Mouse (Mus musculus) CH12.LX (cell line): ENCODE results near the gene Mrpl58. TPM values are rescaled to one million over a fixed set of nuclear protein-coding genes. Genes with fewer than 3 reads are reported as not detected.

Experiments used
- DNase-seq: peaks from one replicate; pipeline ENCODE4 v3.0.0-alpha.2; 2013; ENCODE audit errors: extremely low read depth
- H3K27ac ChIP-seq: 2 replicates; pipeline ENCODE4 v1.5.1; 2012; ENCODE audit warnings: low read depth, mild to moderate bottlenecking, control low read depth, moderate library complexity; ENCODE audit not compliant: insufficient read depth
- H3K27me3 ChIP-seq: replicated peaks from 2 replicates; pipeline ENCODE3; 2012; ENCODE audit warnings: inconsistent platforms
- H3K36me3 ChIP-seq, 2 experiments: replicated peaks in 1 of 2; 2 replicates each; pipeline versions ENCODE3 to v1.6.1; 2012; ENCODE audit warnings: inconsistent platforms in 1 of 2, low read length in 1 of 2, mild to moderate bottlenecking in 1 of 2, mixed read lengths in 1 of 2, moderate library complexity in 1 of 2; ENCODE audit not compliant: control insufficient read depth in 1 of 2, insufficient read depth in 1 of 2
- H3K4me1 ChIP-seq, 2 experiments: 2 replicates each; pipeline ENCODE4 v1.6.1; 2012; ENCODE audit warnings: inconsistent platforms in 1 of 2, moderate library complexity in 1 of 2; ENCODE audit not compliant: insufficient read depth in 2 of 2, control insufficient read depth in 1 of 2
- H3K4me2 ChIP-seq: 2 replicates; pipeline ENCODE4 v1.6.1; 2012; ENCODE audit warnings: low read depth, mild to moderate bottlenecking, control low read depth; ENCODE audit not compliant: poor library complexity, insufficient read depth, severe bottlenecking
- H3K4me3 ChIP-seq, 3 experiments: fragments of 150-350 bp in 1 of 3; sonication (generic) in 1 of 3; replicated peaks in 1 of 3; 2 replicates each; pipeline versions ENCODE3 to v1.5.1; 2011 to 2012; ENCODE audit warnings: low read depth in 2 of 3, low read length in 2 of 3, mild to moderate bottlenecking in 2 of 3, moderate library complexity in 2 of 3, control low read depth in 1 of 3, improper control_type of control experiment in 1 of 3, inconsistent platforms in 1 of 3, mixed read lengths in 1 of 3; ENCODE audit not compliant: poor library complexity in 1 of 3
- H3K79me2 ChIP-seq: replicated peaks from 2 replicates; pipeline ENCODE4 v1.6.1; 2012; ENCODE audit warnings: mild to moderate bottlenecking, moderate library complexity; ENCODE audit not compliant: control insufficient read depth, poor library complexity, insufficient read depth, severe bottlenecking; ENCODE audit errors: extremely low read depth
- H3K9ac ChIP-seq: 2 replicates; pipeline ENCODE4 v1.6.1; 2012; ENCODE audit warnings: low read depth, mild to moderate bottlenecking, control low read depth, moderate library complexity; ENCODE audit not compliant: insufficient read depth
- H3K9me3 ChIP-seq: replicated peaks from 2 replicates; pipeline ENCODE3; 2012; ENCODE audit warnings: low read length, inconsistent platforms, mixed read lengths
- BHLHE40 ChIP-seq: IDR thresholded peaks from 2 replicates; pipeline ENCODE4 v1.6.1; 2011; ENCODE audit warnings: mild to moderate bottlenecking, low read depth, low read length, improper control_type of control experiment
- CHD2 ChIP-seq: IDR thresholded peaks from 2 replicates; pipeline ENCODE4 v1.6.1; 2011; ENCODE audit warnings: low read length, improper control_type of control experiment
- EP300 ChIP-seq: IDR thresholded peaks from 2 replicates; pipeline ENCODE4 v1.6.1; 2011; ENCODE audit warnings: low read length, improper control_type of control experiment
- KAT2A ChIP-seq: IDR thresholded peaks from 2 replicates; pipeline ENCODE4 v1.6.1; 2012; ENCODE audit warnings: low read length, improper control_type of control experiment, inconsistent platforms; ENCODE audit not compliant: insufficient replicate concordance
- MAZ ChIP-seq: IDR thresholded peaks from 2 replicates; pipeline ENCODE4 v1.6.1; 2012; ENCODE audit warnings: low read depth, mild to moderate bottlenecking, inconsistent platforms, low read length, improper control_type of control experiment, moderate library complexity
- MXI1 ChIP-seq: IDR thresholded peaks from 2 replicates; pipeline ENCODE4 v1.6.1; 2011; ENCODE audit warnings: mild to moderate bottlenecking, low read depth, low read length, improper control_type of control experiment
- NELFE ChIP-seq: IDR thresholded peaks from 2 replicates; pipeline ENCODE4 v1.6.1; 2011; ENCODE audit warnings: low read depth, low read length, improper control_type of control experiment
- POLR2A ChIP-seq: IDR thresholded peaks from 2 replicates; pipeline ENCODE4 v1.6.1; 2011; ENCODE audit warnings: low read depth, mild to moderate bottlenecking, improper control_type of control experiment, low read length
- RAD21 ChIP-seq: IDR thresholded peaks from 2 replicates; pipeline ENCODE4 v1.6.1; 2011; ENCODE audit warnings: low read depth, mild to moderate bottlenecking, low read length, improper control_type of control experiment, moderate library complexity
- SIN3A ChIP-seq: IDR thresholded peaks from 2 replicates; pipeline ENCODE4 v1.6.1; 2012; ENCODE audit warnings: low read length, improper control_type of control experiment, inconsistent platforms
- TBP ChIP-seq: conservative IDR thresholded peaks from 2 replicates; pipeline ENCODE4 v1.6.1; 2011; ENCODE audit warnings: low read depth, low read length, improper control_type of control experiment
- UBTF ChIP-seq: IDR thresholded peaks from 2 replicates; pipeline ENCODE4 v1.6.1; 2012; ENCODE audit warnings: low read depth, mild to moderate bottlenecking, inconsistent platforms, low read length, improper control_type of control experiment, moderate library complexity
- USF1 ChIP-seq: IDR thresholded peaks from 2 replicates; pipeline ENCODE4 v1.6.1; 2014; ENCODE audit warnings: low read depth, mild to moderate bottlenecking, inconsistent platforms, low read length, improper control_type of control experiment
- USF2 ChIP-seq: conservative IDR thresholded peaks from 2 replicates; pipeline ENCODE4 v1.6.1; 2011; ENCODE audit warnings: low read depth, low read length, improper control_type of control experiment
- dilution Hi-C: fragments of 300-500 bp; cut with MboI; formaldehyde crosslinking; loops from 2 replicates; pipeline ENCODE4 v1.14.3; 2020; ENCODE audit warnings: low sequenced_read_pairs; ENCODE audit not compliant: extremely low pct_unique_long_range_greater_than_20kb, extremely low pct_ligation_motif_present
- in situ Hi-C: fragments of 300-500 bp; cut with MboI; formaldehyde crosslinking; loops from 3 replicates; pipeline ENCODE4 v1.14.3; 2019; ENCODE audit warnings: low sequenced_read_pairs, low pct_ligation_motif_present, low pct_unique_long_range_greater_than_20kb, mixed read lengths
- polyA plus RNA-seq: library from polyadenylated mRNA; unstranded; fragments of >175 nt; gene quantifications from 2 replicates; pipeline ENCODE4 v1.2.1, GENCODE M21; 2012; ENCODE audit warnings: low read depth; ENCODE audit not compliant: insufficient read length
- total RNA-seq, 2 experiments: library from RNA; depleted of rRNA; stranded (reverse); fragments of 300-350 nt in 1 of 2; fragments of >200 nt in 1 of 2; gene quantifications; 2 replicates each; pipeline ENCODE4 v1.2.3; 2012 to 2014

The Mrpl58 gene
- total and polyA plus RNA-seq, 3 experiments: 113 to 161 (median 157) TPM

GRCm38 (mm10) chr11:115373805-115374694, 29.5 kb upstream of the Mrpl58 start:
- dilution Hi-C loops (no loop called here), in situ Hi-C loops (no loop called here)
- H3K79me2 ChIP-seq: no peaks in the 10 kb centered on the region
- peak overlapping the region in 2 of 3 experiments; percentile 17 to 57 for H3K4me3 ChIP-seq
- H3K9me3 ChIP-seq: peaks cover 10% of the 10 kb centered on the region
- peaks cover 92% of the 10 kb centered on the region for H3K27me3 ChIP-seq
- peak overlapping the region; percentile 94 for H3K4me2 ChIP-seq
- no peak overlapping the region for H3K27ac ChIP-seq
- H3K4me1 ChIP-seq: peaks cover 4 to 10% of the 10 kb centered on the region in 2 experiments; a peak in 3 of 4 replicates
- no peak for TF ChIP-seq USF2
- peak; percentile 77 for TF ChIP-seq SIN3A
- TF ChIP-seq BHLHE40: peak; percentile 49; the same call in 1 of the 2 replicates
- TF ChIP-seq CHD2: peak; percentile 75; the same call in 1 of the 2 replicates
- TF ChIP-seq, all 38 proteins: peak for 3
- H3K36me3 ChIP-seq: no peaks in the 10 kb centered on the region
- H3K9ac ChIP-seq: peak overlapping the region; percentile 35
- no peak for DNase-seq

- Histone ChIP-seq H3K4me1 (peaks cover 4 to 10% of the 10 kb centered on the region in 2 experiments; a peak in 3 of 4 replicates), H3K27me3 (peaks cover 85% of the 10 kb centered on the region), H3K27ac (no peak overlapping the region), H3K79me2 (no peaks in the 10 kb centered on the region), H3K36me3 (no peaks in the 10 kb centered on the region), H3K4me3 (no peak overlapping the region), H3K9ac (0 out of 2 replicates have a peak overlapping the region, but pooled peaks have one; percentile 35), H3K4me2 (peak overlapping the region; percentile 94), H3K9me3 (peaks cover 10% of the 10 kb centered on the region)
- DNase-seq: no peak
- in situ Hi-C loops: no loop called here
- TF ChIP-seq SIN3A: peak; percentile 11; the same call in 1 of the 2 replicates
- no peak for TF ChIP-seq USF1
- dilution Hi-C loops: no loop called here
Observed at GRCm38 (mm10) chr11:115374695-115375425, 28.7 kb upstream of the Mrpl58 start.

- H3K4me1 ChIP-seq: peaks cover 4 to 10% of the 10 kb centered on the region in 2 experiments; a peak in 3 of 4 replicates
- TF ChIP-seq USF1: no peak
- TF ChIP-seq EP300: no peak
- TF ChIP-seq TBP: no peak
- TF ChIP-seq KAT2A: no peak
- no peak for TF ChIP-seq MAZ
- no peak for TF ChIP-seq RAD21
- no peak for TF ChIP-seq NELFE
- TF ChIP-seq POLR2A: no peak
- no peak for TF ChIP-seq MXI1
- no peak for TF ChIP-seq UBTF
- TF ChIP-seq, all 38 proteins: peak for 0
- H3K27me3 ChIP-seq: peaks cover 72% of the 10 kb centered on the region
- no peak for DNase-seq
- H3K36me3 ChIP-seq: no peaks in the 10 kb centered on the region
- dilution Hi-C loops (no loop called here), in situ Hi-C loops (no loop called here)
- no peak overlapping the region for H3K4me2 ChIP-seq
- H3K9ac ChIP-seq: no peak overlapping the region
- H3K79me2 ChIP-seq: no peaks in the 10 kb centered on the region
- no peak overlapping the region for H3K4me3 ChIP-seq
- peaks cover 12% of the 10 kb centered on the region for H3K9me3 ChIP-seq
- no peak overlapping the region for H3K27ac ChIP-seq
Observed at GRCm38 (mm10) chr11:115376722-115377121, 26.8 kb upstream of the Mrpl58 start.
